Mouse (Mus musculus) forebrain, embryonic 15.5 days (tissue): ENCODE measurements around the gene Depdc1b. TPM values are rescaled to one million over a fixed set of nuclear protein-coding genes. Genes with fewer than 3 reads are reported as not detected.

Source experiments
- ATAC-seq: fragments of 200-750 bp; cut with Nextera tagmentation; replicated peaks from 2 replicates; pipeline ENCODE4 v1.8.0; 2017; ENCODE audit warnings: mild to moderate bottlenecking, moderate TSS enrichment, moderate library complexity
- H3K27ac ChIP-seq: fragments of 300-500 bp; sonication (generic); replicated peaks from 2 replicates; pipeline ENCODE4 v1.5.1; 2015; ENCODE audit warnings: mild to moderate bottlenecking, inconsistent platforms
- H3K27me3 ChIP-seq: fragments of 300-500 bp; sonication (generic); 2 replicates; pipeline ENCODE4 v1.6.1; 2015; ENCODE audit warnings: inconsistent platforms
- H3K36me3 ChIP-seq: fragments of 300-500 bp; sonication (generic); 2 replicates; pipeline ENCODE4 v1.6.1; 2015; ENCODE audit warnings: mild to moderate bottlenecking, inconsistent platforms
- H3K4me1 ChIP-seq: fragments of 300-500 bp; sonication (generic); 2 replicates; pipeline ENCODE4 v1.6.1; 2015; ENCODE audit warnings: inconsistent platforms
- H3K4me2 ChIP-seq: fragments of 300-500 bp; sonication (generic); replicated peaks from 2 replicates; pipeline ENCODE4 v1.6.1; 2015; ENCODE audit warnings: mild to moderate bottlenecking, inconsistent platforms
- H3K4me3 ChIP-seq: fragments of 300-500 bp; sonication (generic); 2 replicates; pipeline ENCODE4 v1.5.1; 2015; ENCODE audit warnings: mild to moderate bottlenecking, inconsistent platforms
- H3K9ac ChIP-seq: fragments of 300-500 bp; sonication (generic); replicated peaks from 2 replicates; pipeline ENCODE4 v1.6.1; 2015; ENCODE audit warnings: mild to moderate bottlenecking, inconsistent platforms
- H3K9me3 ChIP-seq: fragments of 300-500 bp; sonication (generic); 2 replicates; pipeline ENCODE4 v1.6.1; 2016; ENCODE audit warnings: inconsistent platforms
- WGBS: fragments of 180-500 bp; shearing (Covaris S2); methylation state at CpG from one replicate; pipeline ENCODE4 v1.1.7; 2015; ENCODE audit warnings: mixed read lengths; 5-methylcytosine and 5-hydroxymethylcytosine counted together
- polyA plus RNA-seq: library from polyadenylated mRNA; unstranded; fragments of >200 nt; fragmentation: Nextera tagmentation; extraction: Ambion mirVana; gene quantifications from 2 replicates; pipeline ENCODE4 v1.2.1, GENCODE M21; 2015

Depdc1b gene
- polyA plus RNA-seq, 1 experiment from 2014 or later: 7.8 TPM

DNA sequence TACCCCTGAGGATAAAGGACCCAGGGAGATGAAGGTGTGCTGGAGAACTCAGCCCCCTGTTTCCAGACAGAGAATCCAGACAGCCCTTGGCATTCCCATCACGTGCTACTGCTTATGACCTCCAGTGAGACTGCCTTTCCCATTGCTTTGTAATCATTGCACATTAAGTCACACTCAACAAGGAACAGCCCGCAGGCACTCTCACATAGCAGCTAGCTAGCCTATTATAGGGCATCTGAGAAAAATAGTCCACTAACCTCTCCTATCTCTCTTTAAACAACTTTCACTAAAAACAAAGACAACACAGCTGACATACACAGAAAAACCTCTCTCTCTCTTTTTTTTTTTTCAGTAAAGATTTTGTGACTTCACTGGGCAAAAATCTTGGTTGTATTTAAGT is 113.5 kb downstream of the Depdc1b start:
- H3K27ac ChIP-seq: no peak overlapping the region
- ATAC-seq: no peak

GRCm38 (mm10) chr13:108431776-108432175 is 115.6 kb downstream of the Depdc1b start:
- H3K36me3 ChIP-seq: no peaks in the 10 kb centered on the region
- no peak overlapping the region for H3K4me2 ChIP-seq
- no peaks in the 10 kb centered on the region for H3K9me3 ChIP-seq
- H3K4me3 ChIP-seq: no peak overlapping the region
- H3K27me3 ChIP-seq: no peaks in the 10 kb centered on the region
- no peak for ATAC-seq
- no peaks in the 10 kb centered on the region for H3K4me1 ChIP-seq
- H3K27ac ChIP-seq: no peak overlapping the region
- H3K9ac ChIP-seq: no peak overlapping the region
- 91% methylated on average over 3 of the region's 3 CpGs for WGBS

More for the DNA sequence above, 113.5 kb downstream of the Depdc1b start:
- Histone ChIP-seq H3K9ac (no peak overlapping the region), H3K4me2 (no peak overlapping the region), H3K9me3 (no peaks in the 10 kb centered on the region), H3K27me3 (no peaks in the 10 kb centered on the region), H3K4me3 (no peak overlapping the region), H3K36me3 (no peaks in the 10 kb centered on the region), H3K4me1 (no peaks in the 10 kb centered on the region)
- WGBS: 79% methylated on average over 2 of the region's 2 CpGs

DNA sequence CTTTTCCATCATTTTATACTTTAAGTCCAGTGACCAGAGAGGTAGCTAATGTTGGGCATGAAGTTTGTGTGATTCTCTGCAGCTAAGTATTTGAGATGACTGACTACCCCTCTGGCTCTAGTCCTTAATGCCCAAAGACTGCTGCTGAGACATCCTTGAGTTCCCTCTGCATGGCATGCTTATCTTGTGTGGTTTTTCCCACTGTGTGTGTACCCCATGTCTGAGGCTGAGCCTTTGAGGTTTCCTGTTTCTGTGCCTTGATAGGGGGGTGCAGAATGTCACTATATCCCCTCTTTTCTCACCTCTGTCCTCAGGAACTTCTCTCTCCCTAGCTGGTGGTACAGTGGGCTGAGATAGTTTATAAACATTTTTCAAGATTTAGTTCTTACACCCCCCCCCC is 119.6 kb downstream of the Depdc1b start:
- no peak overlapping the region for H3K9ac ChIP-seq
- no peaks in the 10 kb centered on the region for H3K9me3 ChIP-seq
- H3K27me3 ChIP-seq: no peaks in the 10 kb centered on the region
- no peaks in the 10 kb centered on the region for H3K36me3 ChIP-seq
- no peak overlapping the region for H3K4me2 ChIP-seq
- H3K4me1 ChIP-seq: no peaks in the 10 kb centered on the region
- no peak overlapping the region for H3K27ac ChIP-seq
- no peak overlapping the region for H3K4me3 ChIP-seq
- ATAC-seq: no peak

GRCm38 (mm10) chr13:108437424-108437823 is 121.3 kb downstream of the Depdc1b start:
- no peak overlapping the region for H3K4me3 ChIP-seq
- no peak overlapping the region for H3K4me2 ChIP-seq
- ATAC-seq: no peak
- H3K9me3 ChIP-seq: no peaks in the 10 kb centered on the region
- no peaks in the 10 kb centered on the region for H3K4me1 ChIP-seq
- no peak overlapping the region for H3K27ac ChIP-seq
- 95% methylated on average over 2 of the region's 2 CpGs for WGBS
- H3K36me3 ChIP-seq: no peaks in the 10 kb centered on the region
- no peaks in the 10 kb centered on the region for H3K27me3 ChIP-seq
- no peak overlapping the region for H3K9ac ChIP-seq

- no peaks in the 10 kb centered on the region for H3K36me3 ChIP-seq
- no peaks in the 10 kb centered on the region for H3K27me3 ChIP-seq
- no peak overlapping the region for H3K4me2 ChIP-seq
- WGBS: 89% methylated on average over 1 of the region's 1 CpGs
- no peak overlapping the region for H3K9ac ChIP-seq
- no peaks in the 10 kb centered on the region for H3K9me3 ChIP-seq
- H3K4me3 ChIP-seq: no peak overlapping the region
- no peak overlapping the region for H3K27ac ChIP-seq
- no peak for ATAC-seq
- H3K4me1 ChIP-seq: no peaks in the 10 kb centered on the region
These were observed 122.9 kb downstream of the Depdc1b start for GRCm38 (mm10) chr13:108439012-108439411.

DNA sequence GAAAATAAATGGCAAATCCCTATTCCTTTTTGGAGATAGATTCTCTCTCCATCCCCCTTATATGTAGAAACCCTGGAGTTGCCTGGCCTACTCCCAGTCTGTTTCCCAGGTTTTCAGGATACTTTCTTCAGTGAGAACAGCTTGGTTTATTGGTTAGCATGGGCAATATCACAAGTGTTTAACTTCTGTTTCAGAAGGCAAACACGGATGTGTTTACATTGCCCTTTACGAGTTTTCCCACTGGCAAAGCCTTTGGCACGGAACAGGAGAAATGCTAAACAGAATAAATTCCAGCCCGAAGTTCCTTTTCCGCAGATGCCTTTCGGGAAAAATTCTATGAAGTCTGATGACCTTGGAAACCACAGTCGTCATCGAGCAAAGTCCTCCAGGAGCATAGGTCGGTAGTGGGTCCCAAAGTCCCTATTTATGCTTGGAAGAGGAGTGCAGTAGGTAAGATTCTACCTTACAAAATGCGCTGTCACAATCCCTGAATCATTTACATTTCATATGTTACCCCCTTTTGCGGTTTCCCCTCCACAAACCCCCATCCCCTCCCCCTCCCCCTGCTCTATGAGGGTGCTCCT is 132.3 kb downstream of the Depdc1b start:
- no peaks in the 10 kb centered on the region for H3K4me1 ChIP-seq
- no peak overlapping the region for H3K4me3 ChIP-seq
- H3K9me3 ChIP-seq: no peaks in the 10 kb centered on the region
- 86% methylated on average over 11 of the region's 11 CpGs for WGBS
- no peak for ATAC-seq
- H3K27me3 ChIP-seq: no peaks in the 10 kb centered on the region
- no peak overlapping the region for H3K9ac ChIP-seq
- no peaks in the 10 kb centered on the region for H3K36me3 ChIP-seq
- no peak overlapping the region for H3K4me2 ChIP-seq
- no peak overlapping the region for H3K27ac ChIP-seq

DNA sequence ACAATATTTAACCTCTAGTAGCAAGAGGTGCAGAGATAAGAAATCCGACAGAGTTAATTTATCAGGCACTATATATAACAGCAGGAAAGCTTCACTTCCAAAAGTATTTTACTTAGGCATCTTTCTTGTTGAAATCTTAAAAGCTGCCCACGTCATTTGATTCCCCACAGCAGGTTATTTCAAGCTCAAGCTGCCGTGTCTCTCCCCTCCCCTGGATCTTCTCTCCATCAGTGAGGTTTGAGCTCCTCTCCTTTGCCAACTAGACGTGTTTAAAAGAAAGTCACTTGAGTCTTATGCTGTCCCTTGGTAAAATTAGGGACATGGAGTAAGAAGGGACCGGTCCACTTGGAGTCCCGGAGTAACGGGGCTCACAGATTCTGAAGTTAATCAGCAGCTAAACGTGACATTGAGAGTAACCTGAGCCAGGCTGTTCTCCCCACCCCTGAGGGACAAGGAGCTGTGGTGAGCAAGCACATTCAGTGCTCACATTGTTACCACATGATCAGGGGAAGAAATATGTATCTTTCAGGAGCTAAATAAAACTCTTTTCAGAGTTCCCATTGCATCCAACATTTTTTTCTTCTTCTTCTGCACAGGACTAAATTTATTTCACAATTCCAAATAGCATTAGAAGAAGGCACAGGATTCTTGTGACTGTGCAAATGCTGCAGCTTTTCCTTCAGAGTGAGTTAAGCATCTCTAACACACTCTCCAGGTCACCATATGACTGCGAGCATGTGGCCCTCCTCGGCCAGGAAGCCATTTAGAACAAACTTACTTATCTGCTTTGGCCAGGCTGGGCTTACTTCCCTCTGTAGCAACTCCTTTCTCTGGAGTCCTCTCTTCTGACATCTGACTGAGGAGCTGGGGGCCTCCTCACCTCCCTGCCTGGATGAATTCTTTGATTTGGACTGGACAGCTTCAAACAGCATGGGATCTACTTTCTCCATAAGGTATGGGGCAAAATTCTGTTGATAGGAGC is 133.3 kb downstream of the Depdc1b start, which contains the start of gene Pde4d:
Gene Pde4d, plus strand, starts transcription at position 833 of the 982 bp plus-strand sequence.
- Histone ChIP-seq H3K27me3 (no peaks in the 10 kb centered on the region), H3K27ac (no peak within 1 kb of the TSS), H3K4me2 (no peak within 1 kb of the TSS), H3K9me3 (no peaks in the 10 kb centered on the region), H3K4me3 (no peak within 1 kb of the TSS), H3K9ac (no peak within 1 kb of the TSS), H3K4me1 (no peaks in the 10 kb centered on the region), H3K36me3 (no peaks in the 10 kb centered on the region)
- ATAC-seq: no peak
- 53% methylated on average over 10 of the region's 10 CpGs for WGBS

- 89% methylated on average over 2 of the region's 2 CpGs for WGBS
- Histone ChIP-seq H3K4me1 (no peaks in the 10 kb centered on the region), H3K27ac (no peak overlapping the region), H3K36me3 (no peaks in the 10 kb centered on the region), H3K9ac (no peak overlapping the region), H3K4me3 (no peak overlapping the region), H3K9me3 (no peaks in the 10 kb centered on the region), H3K4me2 (no peak overlapping the region), H3K27me3 (no peaks in the 10 kb centered on the region)
- no peak for ATAC-seq
These were observed 135.0 kb downstream of the Depdc1b start for GRCm38 (mm10) chr13:108451122-108451521.

GRCm38 (mm10) chr13:108453064-108453919 is 137.2 kb downstream of the Depdc1b start:
- WGBS: 72% methylated on average over 6 of the region's 6 CpGs
- no peak for ATAC-seq
- Histone ChIP-seq H3K9me3 (no peaks in the 10 kb centered on the region), H3K4me1 (no peaks in the 10 kb centered on the region), H3K27me3 (no peaks in the 10 kb centered on the region), H3K36me3 (no peaks in the 10 kb centered on the region), H3K4me2 (no peak overlapping the region), H3K9ac (no peak overlapping the region), H3K27ac (no peak overlapping the region), H3K4me3 (no peak overlapping the region)

Other genes with a start within 250 kb of the Depdc1b start
- 72.6 and 77.0 TPM in 2 replicates for gene Ndufaf2, start 157.7 kb upstream of the Depdc1b start, polyA plus RNA-seq
- gene Ercc8, start 157.6 kb upstream of the Depdc1b start, polyA plus RNA-seq: 32.0 and 32.6 TPM in 2 replicates
- 1.5 and 1.7 TPM in 2 replicates for gene Elovl7, start 101.9 kb upstream of the Depdc1b start, polyA plus RNA-seq
- 15.8 and 16.3 TPM in 2 replicates for gene Pde4d, start 133.6 kb downstream of the Depdc1b start, polyA plus RNA-seq